Mouse (Mus musculus): ENCODE results near the gene Hcrt.

Hcrt gene

GRCm38 (mm10) chr11:100735954-100736745 is 26.6 kb downstream of the Hcrt start:
- no peak for DNase-seq (ENCODE audit: low spot score in 2 of 2)

DNA sequence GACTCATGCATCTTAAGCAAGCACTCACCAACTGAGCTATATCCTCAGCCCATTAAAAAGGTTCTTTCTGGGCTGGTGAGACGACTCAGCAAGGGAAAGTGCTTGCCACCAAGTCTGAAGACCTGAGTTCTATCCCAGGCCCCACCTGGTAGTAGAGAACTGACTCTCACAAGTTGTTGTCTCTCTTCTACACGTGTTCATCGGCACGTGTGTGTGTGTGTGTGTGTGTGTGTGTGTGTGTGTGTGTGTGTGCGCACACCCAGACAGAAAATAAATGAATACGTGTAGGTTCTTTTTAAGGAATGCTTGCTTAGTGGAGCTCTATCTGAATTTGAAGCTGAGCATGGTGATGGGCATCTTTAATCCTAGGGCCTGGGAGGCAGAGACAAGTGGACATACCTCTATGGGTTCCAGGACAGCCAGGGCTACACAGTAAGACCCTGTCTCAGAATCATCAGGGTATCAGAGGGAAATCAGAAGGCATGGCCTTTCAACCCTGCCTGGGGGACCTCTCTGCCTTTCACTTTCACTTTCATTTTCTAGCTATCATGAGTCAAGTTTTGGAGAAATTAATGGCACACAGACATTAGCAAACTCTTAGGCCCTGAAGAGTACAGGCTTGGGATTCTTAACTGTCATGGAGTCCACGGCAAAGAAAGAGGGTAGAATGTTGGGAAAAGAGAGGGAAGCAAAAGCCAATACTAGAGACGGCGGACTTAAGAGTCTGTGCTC is 27.4 kb downstream of the Hcrt start:
- no peak for DNase-seq (ENCODE audit: low spot score in 2 of 2)

DNA sequence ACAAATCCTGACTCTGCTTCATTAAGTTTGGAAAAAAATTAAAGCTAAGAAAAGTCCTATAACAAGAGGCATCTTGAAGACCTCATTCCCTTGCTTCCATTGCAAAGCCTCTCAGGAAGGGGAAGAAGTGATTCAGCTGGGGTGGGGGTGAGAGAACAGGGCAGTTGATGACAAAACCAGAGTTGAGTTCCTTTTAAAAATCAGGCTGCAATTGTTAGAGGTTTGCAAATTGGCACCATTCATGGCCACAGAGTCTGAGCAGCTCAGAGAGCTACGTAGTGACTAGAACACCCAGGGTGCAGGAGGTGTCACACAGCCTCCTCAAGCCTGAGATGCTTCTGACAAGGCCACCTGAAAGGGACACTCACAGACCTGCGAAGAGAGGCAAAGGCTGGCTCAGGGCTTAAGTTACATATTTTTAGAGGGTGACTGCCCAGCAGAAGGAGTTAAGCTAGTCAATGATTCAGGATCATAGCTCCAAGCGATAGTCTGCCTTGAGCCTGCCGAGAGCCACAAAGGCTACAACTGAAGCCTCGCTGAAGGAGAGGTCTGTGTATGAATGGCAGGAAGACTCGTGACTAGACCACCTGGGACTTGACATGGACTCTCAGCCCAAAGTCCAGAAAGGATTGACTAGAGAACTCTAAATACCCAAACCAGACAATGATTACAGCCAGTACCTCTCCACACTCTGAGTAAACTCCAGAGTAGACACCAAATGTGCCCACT is 32.1 kb downstream of the Hcrt start:
- no peak for DNase-seq (ENCODE audit: low spot score in 2 of 2)

DNA sequence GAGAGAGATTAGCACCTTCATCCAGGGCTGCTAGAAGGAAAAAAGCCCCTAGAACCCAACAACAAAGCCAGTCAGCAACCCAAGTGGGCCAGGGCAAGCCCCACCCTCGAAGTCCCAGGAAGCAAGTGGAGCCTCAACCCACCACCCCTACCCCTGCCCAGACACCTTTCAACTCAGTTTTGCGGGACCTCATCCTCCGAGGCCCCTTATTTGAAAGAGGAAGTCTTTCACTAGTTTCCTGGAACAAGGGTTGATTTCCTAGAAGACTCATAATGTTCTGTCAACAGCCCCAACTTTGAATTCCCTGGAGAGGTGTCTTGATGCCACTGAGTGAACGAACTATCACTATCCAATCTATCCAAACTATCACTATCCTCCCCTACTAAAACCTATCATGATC is 32.8 kb downstream of the Hcrt start:
- no peak for DNase-seq (ENCODE audit: low spot score in 2 of 2)

- no peak for DNase-seq (ENCODE audit: low spot score in 2 of 2)
Observed at GRCm38 (mm10) chr11:100728601-100729000, 34.1 kb downstream of the Hcrt start.

DNA sequence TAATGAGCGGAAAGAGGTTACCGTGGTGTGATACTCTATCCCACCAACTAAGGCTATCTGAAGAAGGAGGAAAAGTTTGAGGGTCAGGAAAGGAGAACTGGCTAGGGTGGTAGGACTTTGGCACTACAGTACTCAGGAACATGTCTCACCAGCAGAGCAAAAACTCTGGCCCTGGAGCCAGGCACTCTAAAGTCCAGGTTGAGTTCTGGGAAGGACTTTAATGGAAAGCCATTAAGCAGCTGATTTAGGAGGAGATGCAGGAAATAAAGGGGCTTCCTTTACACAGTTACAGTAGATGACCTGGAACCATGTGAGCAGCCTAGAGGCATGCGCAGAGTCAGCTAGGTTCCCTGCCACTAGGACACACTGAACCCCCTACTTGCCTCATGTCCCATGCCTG is 35.5 kb downstream of the Hcrt start:
- DNase-seq (ENCODE audit: low spot score in 2 of 2), result no peak

- DNase-seq (ENCODE audit: low spot score in 2 of 2), result no peak
Observed at GRCm38 (mm10) chr11:100724919-100725512, 37.7 kb downstream of the Hcrt start.

GRCm38 (mm10) chr11:100722493-100723028 is 40.2 kb downstream of the Hcrt start:
- no peak for DNase-seq (ENCODE audit: low spot score in 2 of 2)

DNA sequence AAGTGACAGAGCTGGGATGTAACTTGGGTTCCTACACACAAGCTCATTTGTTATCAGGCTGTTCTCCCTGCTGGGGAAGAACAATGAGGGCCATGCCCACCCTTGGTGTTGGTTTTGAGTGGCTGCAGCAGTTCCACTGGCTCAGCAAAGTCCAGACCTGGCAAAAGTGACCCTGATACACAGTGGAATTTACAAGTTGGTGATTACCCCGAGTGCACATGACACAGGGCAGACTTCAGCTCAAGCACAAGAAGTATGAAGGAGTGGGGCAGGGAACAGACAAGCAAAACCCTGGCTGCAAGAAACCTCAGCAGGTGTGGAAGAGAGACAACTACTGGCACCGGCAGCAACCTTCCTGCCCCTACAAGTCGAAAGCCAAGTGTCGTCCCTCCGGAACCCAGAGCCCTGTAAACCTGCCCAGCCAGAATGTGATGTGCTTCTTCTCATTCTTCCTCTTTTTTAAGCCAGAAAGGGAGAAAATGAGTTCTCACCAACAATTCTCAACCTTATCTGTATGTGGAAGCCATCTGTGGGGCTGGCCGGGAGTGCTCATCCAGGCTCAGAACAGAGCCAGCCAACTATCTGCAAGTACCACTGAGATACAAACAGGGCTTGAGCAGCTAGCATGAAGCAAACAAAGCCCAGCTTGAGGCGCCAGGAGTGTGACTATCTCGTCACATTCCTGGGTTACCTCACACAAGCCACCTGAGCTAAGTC is 40.8 kb downstream of the Hcrt start:
- no peak for DNase-seq (ENCODE audit: low spot score in 2 of 2)

DNA sequence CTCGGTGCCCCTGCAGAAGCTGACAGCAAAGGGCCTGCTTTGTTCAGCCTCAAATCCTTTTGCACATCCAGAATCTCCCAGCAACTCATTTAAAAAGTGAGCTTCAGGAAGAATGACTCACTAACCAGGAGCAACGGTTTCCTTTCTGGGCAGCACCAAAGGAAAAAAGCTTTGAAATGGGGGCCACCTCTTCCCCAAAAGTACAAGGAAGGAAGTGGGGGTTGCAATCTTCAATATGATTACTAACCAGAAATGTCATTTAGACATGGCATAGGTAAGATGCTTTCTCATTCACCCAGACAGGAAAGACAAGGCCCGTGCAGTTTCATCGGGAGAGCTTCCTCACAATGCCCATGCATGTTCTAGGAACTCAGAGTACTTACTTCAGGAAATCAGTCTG is 41.5 kb downstream of the Hcrt start:
- DNase-seq (ENCODE audit: low spot score in 2 of 2), result no peak

DNA sequence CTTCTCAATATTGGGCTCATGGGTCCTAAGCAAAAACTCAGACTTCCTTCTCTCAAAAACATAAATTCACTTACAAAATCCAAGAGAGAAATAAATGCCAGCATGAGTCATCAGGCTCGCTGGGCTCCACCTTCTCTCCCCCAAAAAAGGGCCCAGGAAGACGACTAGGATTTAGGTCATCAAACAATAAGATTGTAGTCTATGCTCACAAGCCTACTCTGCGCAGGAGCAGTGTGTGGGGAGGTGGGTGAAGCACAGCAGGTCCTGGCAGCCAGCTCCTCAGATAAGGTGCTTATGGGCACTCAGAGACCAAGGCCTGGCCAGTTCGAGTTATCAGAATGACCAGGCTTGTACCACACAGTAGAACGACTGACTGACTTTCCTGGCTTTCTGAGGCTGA is 42.4 kb downstream of the Hcrt start:
- no peak for DNase-seq (ENCODE audit: low spot score in 2 of 2)

GRCm38 (mm10) chr11:100719893-100720292 is 42.8 kb downstream of the Hcrt start:
- no peak for DNase-seq (ENCODE audit: low spot score in 2 of 2)

DNA sequence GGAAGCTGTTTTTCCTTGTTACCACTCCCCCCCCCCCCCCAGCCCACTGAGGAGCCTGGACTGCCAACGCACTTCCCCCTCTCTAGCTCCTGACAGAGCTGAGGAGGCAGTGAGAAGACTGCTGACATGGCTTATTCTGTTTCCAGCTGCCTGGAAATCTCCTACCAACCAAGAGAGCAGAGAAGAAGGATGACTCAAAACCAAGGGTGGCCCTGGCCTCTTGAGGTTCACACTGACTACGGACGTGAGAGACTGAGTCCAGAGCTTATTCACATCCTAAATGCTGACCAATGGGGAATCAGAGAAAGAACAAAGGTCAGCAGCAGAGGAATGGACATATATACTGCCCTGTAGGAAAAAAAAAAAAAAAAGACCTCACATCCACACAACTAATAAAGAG is 43.4 kb downstream of the Hcrt start:
- DNase-seq (ENCODE audit: low spot score in 2 of 2), result no peak

DNA sequence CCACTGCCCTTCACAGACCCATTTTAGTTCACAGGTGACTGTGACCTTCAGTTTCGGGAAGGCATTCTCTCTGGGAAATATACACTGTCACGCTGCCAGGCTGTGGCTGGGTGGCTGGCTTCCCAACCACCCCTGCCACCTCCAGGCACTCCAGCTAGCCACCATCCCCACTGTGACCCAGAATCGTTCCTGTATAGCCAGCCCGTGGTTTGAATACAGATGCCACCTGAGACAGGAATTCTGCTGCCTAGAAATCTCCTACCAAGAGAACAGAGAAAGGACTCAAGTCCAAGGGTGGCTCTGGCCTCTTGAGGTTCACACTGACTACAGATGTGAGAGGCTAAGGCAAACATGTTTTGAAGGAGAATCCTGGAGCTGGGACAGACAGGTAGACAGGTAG is 43.9 kb downstream of the Hcrt start:
- no peak for DNase-seq (ENCODE audit: low spot score in 2 of 2)

GRCm38 (mm10) chr11:100718462-100718861 is 44.3 kb downstream of the Hcrt start:
- no peak for DNase-seq (ENCODE audit: low spot score in 2 of 2)

GRCm38 (mm10) chr11:100716649-100717048 is 46.1 kb downstream of the Hcrt start:
- no peak for DNase-seq (ENCODE audit: low spot score in 2 of 2)

GRCm38 (mm10) chr11:100714948-100715347 is 47.8 kb downstream of the Hcrt start:
- DNase-seq (ENCODE audit: low spot score in 2 of 2), result no peak

DNA sequence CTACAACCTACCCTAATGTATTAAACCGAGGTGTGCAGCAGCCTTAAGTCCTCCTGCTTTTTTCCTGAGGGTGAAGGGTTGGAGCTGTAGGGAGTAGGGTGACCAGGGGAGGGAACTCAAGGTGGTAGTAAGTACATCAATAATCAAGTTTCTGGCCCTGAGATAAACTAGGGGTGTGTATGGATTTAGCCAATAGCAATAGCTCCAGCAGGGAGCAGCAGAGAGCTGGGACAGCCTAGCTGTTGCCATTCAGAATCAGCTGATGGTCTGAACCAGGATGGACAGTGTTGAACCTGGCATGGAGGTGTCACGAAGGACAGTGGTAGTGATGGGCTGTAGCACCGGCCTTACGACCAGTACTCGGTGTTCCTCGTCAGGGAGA is 48.2 kb downstream of the Hcrt start:
- peak; percentile 60 to 78 for DNase-seq (ENCODE audit: low spot score in 2 of 2)

DNA sequence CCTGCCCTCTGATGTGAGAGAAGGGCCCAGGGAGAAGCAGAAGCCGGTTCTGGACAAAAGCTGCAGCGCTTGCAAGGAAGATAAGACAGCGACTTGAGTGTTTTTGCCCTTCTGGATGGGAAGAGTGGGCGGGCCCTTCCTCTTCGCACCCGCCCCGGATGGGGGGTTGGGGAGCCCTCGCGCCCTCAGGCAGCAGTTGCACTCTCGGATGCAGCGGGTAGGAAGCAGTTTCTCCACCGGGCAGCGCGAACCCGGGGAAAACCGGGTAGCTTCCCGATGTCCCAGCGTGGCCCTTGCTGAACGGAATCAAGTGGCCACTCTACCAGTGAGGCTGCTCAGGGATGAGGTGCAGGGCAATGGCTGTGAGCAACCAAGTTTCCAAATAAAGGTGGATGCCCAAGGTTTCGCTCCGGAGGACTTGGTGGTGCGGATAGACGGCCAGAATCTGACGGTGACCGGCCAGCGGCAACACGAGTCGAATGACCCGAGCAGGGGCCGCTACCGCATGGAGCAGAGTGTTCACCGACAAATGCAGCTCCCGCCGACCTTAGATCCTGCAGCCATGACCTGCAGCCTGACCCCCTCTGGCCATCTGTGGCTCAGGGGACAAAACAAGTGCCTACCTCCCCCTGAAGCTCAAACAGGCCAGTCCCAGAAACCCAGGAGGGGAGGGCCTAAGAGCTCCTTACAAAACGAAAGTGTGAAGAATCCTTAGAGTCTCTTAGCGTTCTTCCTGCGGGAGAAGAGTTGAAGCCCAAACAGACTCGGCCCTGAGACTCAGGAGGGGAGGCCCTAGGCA is 48.8 kb downstream of the Hcrt start, which contains the start of gene Hspb9:
TSS of gene Hspb9 (plus strand) at position 116 of the 799 bp plus-strand sequence.
- peak; percentile 66 to 71 for DNase-seq (ENCODE audit: low spot score in 2 of 2)

GRCm38 (mm10) chr11:100713174-100713573 is 49.6 kb downstream of the Hcrt start:
- no peak for DNase-seq (ENCODE audit: low spot score in 2 of 2)
